Mouse (Mus musculus) liver, embryonic 16.5 days (tissue): ENCODE measurements around the gene Ssmem1. TPM values are rescaled to one million over a fixed set of nuclear protein-coding genes. Genes with fewer than 3 reads are reported as not detected.

Source experiments
- ATAC-seq: fragments of 200-750 bp; cut with Nextera tagmentation; 2 replicates; pipeline ENCODE4 v1.8.0; 2017; ENCODE audit warnings: low read depth, mild to moderate bottlenecking, moderate number of reproducible peaks, moderate library complexity
- H3K27ac ChIP-seq: fragments of 300-500 bp; sonication (generic); 2 replicates; pipeline ENCODE4 v1.5.1; 2014; ENCODE audit warnings: mild to moderate bottlenecking, low read length
- H3K27me3 ChIP-seq: fragments of 300-500 bp; sonication (generic); 2 replicates; pipeline ENCODE4 v1.6.1; 2014; ENCODE audit warnings: low read depth, low read length, mixed read lengths; ENCODE audit not compliant: control insufficient read depth, insufficient read depth
- H3K36me3 ChIP-seq: fragments of 300-500 bp; sonication (generic); 2 replicates; pipeline ENCODE4 v1.6.1; 2014; ENCODE audit warnings: mild to moderate bottlenecking; ENCODE audit not compliant: control insufficient read depth, insufficient read depth
- H3K4me1 ChIP-seq: fragments of 300-500 bp; sonication (generic); 2 replicates; pipeline ENCODE4 v1.6.1; 2014; ENCODE audit warnings: low read depth, low read length, mixed read lengths; ENCODE audit not compliant: control insufficient read depth
- H3K4me2 ChIP-seq: fragments of 300-500 bp; sonication (generic); 2 replicates; pipeline ENCODE4 v1.6.1; 2014; ENCODE audit warnings: low read depth, low read length, mixed read lengths
- H3K4me3 ChIP-seq: fragments of 300-500 bp; sonication (generic); 2 replicates; pipeline ENCODE4 v1.5.1; 2014; ENCODE audit warnings: low read depth, mild to moderate bottlenecking, low read length
- H3K9ac ChIP-seq: fragments of 300-500 bp; sonication (generic); 2 replicates; pipeline ENCODE4 v1.6.1; 2014; ENCODE audit warnings: low read depth, low read length
- H3K9me3 ChIP-seq: fragments of 300-500 bp; sonication (generic); replicated peaks from 2 replicates; pipeline ENCODE4 v1.6.1; 2016; ENCODE audit warnings: low read length; ENCODE audit not compliant: control insufficient read depth
- WGBS: fragments of 180-500 bp; shearing (Covaris S2); extraction: QIAGEN DNeasy Blood & Tissue Kit; methylation state at CpG from one replicate; pipeline ENCODE4 v1.1.7; 2014; ENCODE audit not compliant: insufficient replicate concordance; 5-methylcytosine and 5-hydroxymethylcytosine counted together
- polyA plus RNA-seq: library from polyadenylated mRNA; unstranded; fragments of >200 nt; fragmentation: Nextera tagmentation; extraction: Ambion mirVana; gene quantifications from 2 replicates; pipeline ENCODE4 v1.2.1, GENCODE M21; 2015

Ssmem1 gene
- polyA plus RNA-seq, 1 experiment from 2014 or later = 0.06 TPM

GRCm38 (mm10) chr6:30471706-30472105 lies 37.9 kb upstream of the Ssmem1 start:
- H3K27ac ChIP-seq = no peak overlapping the region
- no peak for ATAC-seq
- H3K4me3 ChIP-seq = no peak overlapping the region
- no peaks in the 10 kb centered on the region for H3K4me1 ChIP-seq
- WGBS = 50% methylated on average over 3 of the region's 3 CpGs
- H3K9me3 ChIP-seq = no peaks in the 10 kb centered on the region
- H3K4me2 ChIP-seq = no peak overlapping the region
- no peaks in the 10 kb centered on the region for H3K27me3 ChIP-seq
- no peaks in the 10 kb centered on the region for H3K36me3 ChIP-seq
- no peak overlapping the region for H3K9ac ChIP-seq

DNA sequence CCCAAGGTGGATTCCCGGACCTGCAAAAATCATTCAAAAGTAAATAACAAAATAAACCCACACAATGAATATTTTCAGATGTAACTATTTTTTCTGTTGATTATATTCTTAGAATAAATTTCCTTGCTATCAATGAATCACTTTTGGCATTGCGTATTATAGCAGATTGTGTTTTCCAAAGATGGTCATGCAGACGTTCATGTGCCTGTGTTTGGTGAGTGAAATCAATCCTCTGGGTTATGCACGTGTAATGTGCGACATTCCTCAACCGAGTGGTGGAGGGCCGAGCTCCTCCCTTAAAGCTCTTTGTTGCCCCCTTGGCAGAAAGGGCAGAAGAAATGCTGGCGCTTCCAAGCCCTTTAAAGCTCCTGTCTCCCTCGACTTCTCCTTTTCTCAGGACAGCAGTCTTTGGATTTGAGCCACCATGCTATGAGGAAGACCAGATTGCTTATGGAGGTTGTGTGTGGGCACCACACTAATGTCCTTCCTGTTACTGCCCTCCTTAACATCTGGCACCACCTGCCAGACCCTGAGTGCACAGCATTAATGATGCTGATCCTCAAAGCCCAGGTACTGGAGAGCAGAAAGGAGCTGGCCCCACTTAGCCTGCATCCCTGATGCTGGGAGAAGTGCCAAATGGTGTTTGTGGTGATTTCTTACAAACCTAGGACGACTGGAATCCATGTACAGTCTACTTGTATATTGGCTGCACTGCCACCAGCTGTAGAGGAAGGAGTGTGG lies 33.5 kb upstream of the Ssmem1 start:
- peaks cover 19% of the 10 kb centered on the region for H3K36me3 ChIP-seq
- no peak overlapping the region for H3K9ac ChIP-seq
- no peaks in the 10 kb centered on the region for H3K27me3 ChIP-seq
- no peaks in the 10 kb centered on the region for H3K9me3 ChIP-seq
- no peak for ATAC-seq
- no peak overlapping the region for H3K4me2 ChIP-seq
- H3K4me1 ChIP-seq = no peaks in the 10 kb centered on the region
- no peak overlapping the region for H3K4me3 ChIP-seq
- WGBS = 67% methylated on average over 10 of the region's 10 CpGs
- H3K27ac ChIP-seq = no peak overlapping the region

GRCm38 (mm10) chr6:30477210-30477714 lies 32.4 kb upstream of the Ssmem1 start:
- Histone ChIP-seq H3K9me3 (no peaks in the 10 kb centered on the region), H3K36me3 (peaks cover 19% of the 10 kb centered on the region), H3K27ac (no peak overlapping the region), H3K4me1 (no peaks in the 10 kb centered on the region), H3K27me3 (no peaks in the 10 kb centered on the region), H3K4me3 (no peak overlapping the region), H3K9ac (no peak overlapping the region), H3K4me2 (no peak overlapping the region)
- ATAC-seq = peak; percentile 72
- 74% methylated on average over 8 of the region's 8 CpGs for WGBS

DNA sequence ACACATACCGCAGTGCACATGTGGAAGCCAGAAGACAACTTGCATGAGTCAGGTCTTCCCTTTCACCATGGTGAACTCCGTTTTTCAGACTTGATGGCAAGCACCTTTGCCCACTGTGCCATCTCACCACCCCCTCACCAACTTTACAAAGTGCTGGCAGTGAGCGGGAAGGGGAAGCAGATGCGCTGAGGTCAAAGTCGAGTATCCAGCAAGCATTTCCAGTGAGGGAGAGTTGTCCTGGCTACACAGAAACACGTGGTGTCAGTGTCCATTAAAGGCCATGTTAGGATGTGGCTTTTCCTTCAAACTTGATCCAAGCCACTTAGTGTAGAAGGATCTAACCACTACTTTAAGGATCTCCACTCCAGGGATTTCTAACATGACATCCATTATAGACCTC lies 31.9 kb upstream of the Ssmem1 start:
- Histone ChIP-seq H3K9me3 (no peaks in the 10 kb centered on the region), H3K4me3 (no peak overlapping the region), H3K27ac (no peak overlapping the region), H3K4me1 (no peaks in the 10 kb centered on the region), H3K36me3 (peaks cover 24% of the 10 kb centered on the region), H3K27me3 (no peaks in the 10 kb centered on the region), H3K9ac (no peak overlapping the region), H3K4me2 (no peak overlapping the region)
- peak; percentile 55 for ATAC-seq
- WGBS = 71% methylated on average over 6 of the region's 6 CpGs

DNA sequence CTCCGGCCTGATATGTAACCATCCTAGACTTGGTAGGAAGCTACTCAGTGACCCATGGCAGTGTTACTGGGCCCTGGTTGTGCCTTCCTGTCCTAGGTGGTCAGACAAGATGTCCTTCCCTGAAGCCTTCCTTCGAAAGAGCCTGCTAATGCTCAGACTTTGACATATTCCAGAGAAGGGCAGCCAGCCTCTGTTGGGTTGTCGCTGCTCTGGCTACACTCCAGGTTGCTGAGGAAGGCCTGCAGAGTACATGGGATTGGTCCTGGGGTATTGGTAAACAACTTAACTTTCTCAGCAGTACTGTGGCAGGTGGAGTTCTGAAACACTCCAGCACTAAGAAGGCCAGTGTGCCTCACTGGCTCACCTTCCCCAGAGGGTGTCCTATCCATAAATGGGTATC lies 30.2 kb upstream of the Ssmem1 start:
- H3K27me3 ChIP-seq = no peaks in the 10 kb centered on the region
- no peak overlapping the region for H3K27ac ChIP-seq
- no peak overlapping the region for H3K4me2 ChIP-seq
- H3K36me3 ChIP-seq = peaks cover 37% of the 10 kb centered on the region
- H3K9ac ChIP-seq = no peak overlapping the region
- 81% methylated on average over 3 of the region's 3 CpGs for WGBS
- H3K9me3 ChIP-seq = no peaks in the 10 kb centered on the region
- no peaks in the 10 kb centered on the region for H3K4me1 ChIP-seq
- no peak overlapping the region for H3K4me3 ChIP-seq
- no peak for ATAC-seq

GRCm38 (mm10) chr6:30482908-30483307 lies 26.7 kb upstream of the Ssmem1 start:
- 86% methylated on average over 2 of the region's 2 CpGs for WGBS
- no peak overlapping the region for H3K9ac ChIP-seq
- H3K4me3 ChIP-seq = no peak overlapping the region
- H3K27me3 ChIP-seq = no peaks in the 10 kb centered on the region
- ATAC-seq = no peak
- peaks cover 67% of the 10 kb centered on the region for H3K36me3 ChIP-seq
- H3K4me1 ChIP-seq = no peaks in the 10 kb centered on the region
- no peak overlapping the region for H3K27ac ChIP-seq
- no peaks in the 10 kb centered on the region for H3K9me3 ChIP-seq
- no peak overlapping the region for H3K4me2 ChIP-seq

DNA sequence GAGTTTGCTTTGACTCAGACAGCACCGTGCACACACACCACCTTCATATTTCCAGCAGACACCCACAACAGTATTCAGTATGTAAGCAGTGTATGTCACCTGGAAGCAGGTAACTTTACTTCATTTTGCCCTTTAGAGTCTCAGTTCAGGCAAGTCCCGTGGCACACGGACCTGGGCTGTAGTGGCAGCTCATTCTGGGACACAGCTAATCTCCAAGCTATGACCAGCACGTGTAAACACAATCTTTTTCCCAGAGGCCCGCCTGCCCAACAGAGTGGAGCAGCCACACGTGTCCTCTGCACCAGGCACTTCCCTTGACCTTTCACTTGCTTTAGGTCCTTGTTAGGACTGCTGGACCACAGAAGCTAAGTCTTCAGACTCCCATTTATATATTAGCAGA lies 23.1 kb upstream of the Ssmem1 start:
- Histone ChIP-seq H3K4me1 (no peaks in the 10 kb centered on the region), H3K36me3 (peaks cover 68% of the 10 kb centered on the region), H3K4me3 (no peak overlapping the region), H3K9me3 (no peaks in the 10 kb centered on the region), H3K27ac (no peak overlapping the region), H3K27me3 (no peaks in the 10 kb centered on the region), H3K9ac (no peak overlapping the region), H3K4me2 (no peak overlapping the region)
- no peak for ATAC-seq
- WGBS = 80% methylated on average over 6 of the region's 6 CpGs

DNA sequence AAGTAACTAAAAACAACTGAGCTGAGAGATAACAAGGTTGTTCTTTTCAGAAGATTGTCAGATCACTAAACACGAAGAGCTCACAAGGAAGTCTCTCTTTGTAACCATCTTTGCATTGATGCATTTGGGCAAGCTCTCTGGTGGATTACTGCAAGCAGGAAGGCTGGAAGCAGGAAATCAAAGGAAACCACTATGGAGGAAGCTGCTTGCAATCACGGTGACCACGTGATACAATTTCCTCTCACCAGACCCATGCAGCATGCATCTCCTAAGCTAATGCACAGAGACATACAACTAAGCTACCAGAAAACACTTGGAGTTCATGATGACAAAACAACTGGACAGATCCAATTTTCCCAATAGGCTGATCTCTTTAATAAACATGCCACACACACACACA lies 10.6 kb upstream of the Ssmem1 start:
- H3K9me3 ChIP-seq = no peaks in the 10 kb centered on the region
- WGBS = 41% methylated on average over 3 of the region's 3 CpGs
- H3K4me1 ChIP-seq = peaks cover 2% of the 10 kb centered on the region
- peaks cover 37% of the 10 kb centered on the region for H3K36me3 ChIP-seq
- H3K9ac ChIP-seq = no peak overlapping the region
- ATAC-seq = no peak
- no peak overlapping the region for H3K4me2 ChIP-seq
- no peaks in the 10 kb centered on the region for H3K27me3 ChIP-seq
- no peak overlapping the region for H3K27ac ChIP-seq
- no peak overlapping the region for H3K4me3 ChIP-seq

GRCm38 (mm10) chr6:30508824-30509223 lies 825 bp upstream of the Ssmem1 start:
- H3K27me3 ChIP-seq = no peaks in the 10 kb centered on the region
- H3K9me3 ChIP-seq = no peaks in the 10 kb centered on the region
- H3K36me3 ChIP-seq = peaks cover 19% of the 10 kb centered on the region
- H3K4me3 ChIP-seq = peak overlapping the region; percentile 83
- 5% methylated on average over 2 of the region's 2 CpGs for WGBS
- H3K4me2 ChIP-seq = peak overlapping the region; percentile 80
- peak overlapping the region; percentile 91 for H3K27ac ChIP-seq
- peak overlapping the region; percentile 83 for H3K9ac ChIP-seq
- no peak for ATAC-seq
- H3K4me1 ChIP-seq = peaks cover 11% of the 10 kb centered on the region
